Mouse (Mus musculus) G1E (cell line): ENCODE measurements around the gene Tcerg1l. TPM values are rescaled to one million over a fixed set of nuclear protein-coding genes. Genes with fewer than 3 reads are reported as not detected.

Experiments used
- ATAC-seq: 2 replicates; pipeline ENCODE4 v1.8.0; 2016; ENCODE audit warnings: mild to moderate bottlenecking; ENCODE audit not compliant: insufficient number of reproducible peaks, poor library complexity, low FRiP score, severe bottlenecking; ENCODE audit errors: extremely low read depth
- DNase-seq: peaks from one replicate; pipeline ENCODE4 v3.0.0; 2012; ENCODE audit warnings: low spot score
- H3K27me3 ChIP-seq: 2 replicates; pipeline ENCODE4 v1.6.1; 2012; ENCODE audit warnings: mild to moderate bottlenecking, low read length, inconsistent platforms; ENCODE audit not compliant: insufficient read depth
- H3K36me3 ChIP-seq: replicated peaks from 2 replicates; pipeline ENCODE3; 2012; ENCODE audit warnings: mild to moderate bottlenecking, inconsistent platforms
- H3K4me1 ChIP-seq: 2 replicates; pipeline ENCODE4 v1.6.1; 2012; ENCODE audit warnings: low read depth, low read length, inconsistent platforms, mixed read lengths; ENCODE audit not compliant: insufficient read depth
- H3K4me3 ChIP-seq: 2 replicates; pipeline ENCODE4 v1.5.1; 2012; ENCODE audit warnings: low read depth, mild to moderate bottlenecking, inconsistent platforms, low read length, moderate library complexity, mixed read lengths
- H3K9me3 ChIP-seq: replicated peaks from 2 replicates; pipeline ENCODE4 v1.6.1; 2012; ENCODE audit warnings: inconsistent platforms
- CTCF ChIP-seq: IDR thresholded peaks from 2 replicates; pipeline ENCODE4 v1.5.1; 2012; ENCODE audit warnings: low read depth, low read length, inconsistent platforms, mixed read lengths
- GATA1 ChIP-seq: IDR thresholded peaks from 2 replicates; pipeline ENCODE4 v1.6.1; 2012; ENCODE audit warnings: borderline replicate concordance, low read length, inconsistent platforms, mixed read lengths
- GATA2 ChIP-seq: IDR thresholded peaks from 2 replicates; pipeline ENCODE4 v1.6.1; 2012; ENCODE audit warnings: low read depth, low read length, inconsistent platforms, borderline replicate concordance
- POLR2AphosphoS5 ChIP-seq: IDR thresholded peaks from 2 replicates; pipeline ENCODE4 v1.6.1; 2012; ENCODE audit warnings: low read depth, low read length, inconsistent platforms; ENCODE audit not compliant: insufficient replicate concordance
- TAL1 ChIP-seq: conservative IDR thresholded peaks from 2 replicates; pipeline ENCODE4 v1.6.1; 2012; ENCODE audit warnings: low read depth, low read length, inconsistent platforms, mixed read lengths
- polyA plus RNA-seq: library from polyadenylated mRNA; stranded (reverse); fragments of >175 nt; gene quantifications from 2 replicates; pipeline ENCODE4 v1.2.3, GENCODE M21; 2012
- total RNA-seq, 2 experiments: library from RNA; stranded (forward) in 1 of 2; stranded (reverse) in 1 of 2; fragments of 200-1000 nt in 1 of 2; fragments of >200 nt in 1 of 2; fragmentation: Nextera tagmentation in 1 of 2; gene quantifications; 2 replicates each; pipeline ENCODE4 v1.2.3; 2014 to 2017

Gene Tcerg1l
- total and polyA plus RNA-seq, 3 experiments = 0.11 TPM; not detected in 2

GRCm38 (mm10) chr7:138374376-138374775 is 23.2 kb downstream of the Tcerg1l start:
- H3K9me3 ChIP-seq = peaks cover 64% of the 10 kb centered on the region
- no peaks in the 10 kb centered on the region for H3K4me1 ChIP-seq
- DNase-seq (no peak), ATAC-seq (no peak)
- no peak overlapping the region for H3K4me3 ChIP-seq
- H3K27me3 ChIP-seq = no peaks in the 10 kb centered on the region
- TF ChIP-seq CTCF (no peak), TAL1 (no peak), POLR2AphosphoS5 (no peak), GATA2 (no peak), GATA1 (no peak)
- no peaks in the 10 kb centered on the region for H3K36me3 ChIP-seq

GRCm38 (mm10) chr7:138373530-138373929 is 24.0 kb downstream of the Tcerg1l start:
- Histone ChIP-seq H3K9me3 (peaks cover 70% of the 10 kb centered on the region), H3K4me1 (no peaks in the 10 kb centered on the region), H3K27me3 (no peaks in the 10 kb centered on the region), H3K36me3 (no peaks in the 10 kb centered on the region), H3K4me3 (no peak overlapping the region)
- TF ChIP-seq POLR2AphosphoS5 = no peak
- no peak for TF ChIP-seq TAL1
- TF ChIP-seq GATA2 = no peak
- no peak for TF ChIP-seq CTCF
- no peak for TF ChIP-seq GATA1
- ATAC-seq (no peak), DNase-seq (no peak)

- H3K27me3 ChIP-seq = no peaks in the 10 kb centered on the region
- DNase-seq = no peak
- ATAC-seq = no peak
- H3K9me3 ChIP-seq = peaks cover 83% of the 10 kb centered on the region
- no peaks in the 10 kb centered on the region for H3K4me1 ChIP-seq
- no peaks in the 10 kb centered on the region for H3K36me3 ChIP-seq
- TF ChIP-seq GATA2 (no peak), TAL1 (no peak), POLR2AphosphoS5 (no peak)
- H3K4me3 ChIP-seq = no peak overlapping the region
These were observed 30.0 kb downstream of the Tcerg1l start for GRCm38 (mm10) chr7:138367570-138367969.

GRCm38 (mm10) chr7:138365519-138365918 is 32.0 kb downstream of the Tcerg1l start:
- Histone ChIP-seq H3K27me3 (no peaks in the 10 kb centered on the region), H3K4me3 (no peak overlapping the region), H3K9me3 (peaks cover 88% of the 10 kb centered on the region), H3K4me1 (no peaks in the 10 kb centered on the region), H3K36me3 (no peaks in the 10 kb centered on the region)
- TF ChIP-seq GATA1 = no peak
- ATAC-seq (no peak), DNase-seq (no peak)

DNA sequence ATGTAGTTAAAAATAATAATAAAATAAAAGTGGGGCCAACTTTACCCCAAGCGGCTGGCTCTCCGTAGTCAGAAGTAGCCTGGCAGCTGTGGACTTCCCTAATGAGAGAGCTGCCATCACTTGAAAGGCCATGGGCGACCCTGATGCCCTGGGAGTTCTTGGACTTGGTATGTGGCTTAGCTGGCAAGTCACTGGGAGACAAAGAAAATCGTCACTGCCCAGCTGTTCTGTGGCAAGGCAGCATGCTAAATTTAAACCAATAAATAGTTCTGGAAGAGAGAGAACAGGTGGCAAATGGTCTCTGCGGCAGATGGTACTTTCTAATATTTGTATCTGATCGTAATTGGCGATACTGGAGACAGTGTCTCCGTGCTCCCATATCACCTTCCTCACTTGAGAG is 40.1 kb downstream of the Tcerg1l start:
- no peaks in the 10 kb centered on the region for H3K36me3 ChIP-seq
- no peaks in the 10 kb centered on the region for H3K27me3 ChIP-seq
- peaks cover 77% of the 10 kb centered on the region for H3K9me3 ChIP-seq
- no peak overlapping the region for H3K4me3 ChIP-seq
- TF ChIP-seq CTCF (no peak), GATA2 (no peak), GATA1 (no peak), TAL1 (no peak), POLR2AphosphoS5 (no peak)
- no peak for ATAC-seq
- DNase-seq = no peak
- H3K4me1 ChIP-seq = no peaks in the 10 kb centered on the region

GRCm38 (mm10) chr7:138356655-138357449 is 40.7 kb downstream of the Tcerg1l start:
- Histone ChIP-seq H3K4me1 (no peaks in the 10 kb centered on the region), H3K9me3 (peaks cover 73% of the 10 kb centered on the region), H3K4me3 (no peak overlapping the region), H3K36me3 (no peaks in the 10 kb centered on the region), H3K27me3 (no peaks in the 10 kb centered on the region)
- DNase-seq (no peak), ATAC-seq (no peak)
- TF ChIP-seq CTCF (no peak), GATA1 (no peak), TAL1 (no peak), POLR2AphosphoS5 (no peak), GATA2 (no peak)

DNA sequence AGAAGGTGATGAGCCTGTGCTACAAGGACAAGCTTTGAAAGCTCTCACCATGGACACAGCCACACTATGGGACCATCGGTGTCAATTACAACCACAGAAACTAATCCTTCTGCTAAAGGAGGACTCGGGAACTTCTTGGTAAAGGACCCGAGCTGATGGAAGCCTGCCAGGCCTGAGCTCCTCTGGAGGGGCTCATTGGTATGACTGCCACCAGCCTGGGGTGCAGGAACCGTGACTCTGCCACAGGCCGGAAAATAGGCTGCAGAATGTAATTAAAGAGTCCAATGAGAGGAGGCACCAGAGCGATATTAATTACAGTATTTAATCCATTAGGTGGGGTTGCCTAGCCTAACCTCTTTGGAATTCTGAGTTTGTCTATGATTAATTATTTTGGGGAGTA is 52.1 kb downstream of the Tcerg1l start:
- no peak overlapping the region for H3K4me3 ChIP-seq
- H3K36me3 ChIP-seq = no peaks in the 10 kb centered on the region
- DNase-seq = no peak
- no peaks in the 10 kb centered on the region for H3K4me1 ChIP-seq
- TF ChIP-seq GATA2 = no peak
- no peak for TF ChIP-seq CTCF
- no peak for TF ChIP-seq TAL1
- no peak for TF ChIP-seq POLR2AphosphoS5
- no peak for TF ChIP-seq GATA1
- no peak for ATAC-seq
- H3K9me3 ChIP-seq = peaks cover 76% of the 10 kb centered on the region
- no peaks in the 10 kb centered on the region for H3K27me3 ChIP-seq
